Mouse (Mus musculus) spleen, adult 2 months (tissue): ENCODE results near the gene B3galnt2.

ENCODE experiments used
- CTCF ChIP-seq: fragments of 200-500 bp; IDR thresholded peaks from 2 replicates; pipeline ENCODE4 v1.5.1; 2011; ENCODE audit warnings: mild to moderate bottlenecking, inconsistent platforms; ENCODE audit not compliant: insufficient read depth, insufficient read length, insufficient replicate concordance; ENCODE audit errors: extremely low read depth
- POLR2A ChIP-seq: fragments of 200-500 bp; IDR thresholded peaks from 2 replicates; pipeline ENCODE4 v1.6.1; 2011; ENCODE audit warnings: low read depth, low read length, inconsistent platforms

DNA sequence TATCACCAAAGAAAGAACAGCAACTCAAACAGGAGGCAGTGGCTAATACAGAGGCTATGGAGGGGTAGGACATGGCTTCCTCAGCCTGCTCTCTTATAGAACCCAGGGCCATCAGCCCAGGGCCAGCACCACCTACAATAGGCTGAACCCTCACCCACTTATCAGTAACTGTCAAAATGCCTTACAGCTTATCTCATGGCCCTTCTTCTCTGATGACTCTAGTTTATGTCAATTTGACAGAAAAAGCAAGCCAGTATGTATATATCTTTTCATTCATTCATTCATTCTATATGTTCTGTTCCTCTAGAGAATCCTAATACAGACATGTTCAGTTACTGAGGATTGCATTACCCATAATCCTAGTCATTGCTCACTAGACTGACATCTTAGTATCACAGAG is 64.0 kb downstream of the B3galnt2 start:
- no peak for TF ChIP-seq POLR2A
- no peak for TF ChIP-seq CTCF
